Mouse (Mus musculus) midbrain, postnatal 0 days (tissue): ENCODE measurements around the gene Zic2. TPM values are rescaled to one million over a fixed set of nuclear protein-coding genes. Genes with fewer than 3 reads are reported as not detected.

ENCODE experiments used
- ATAC-seq: fragments of 200-750 bp; cut with Nextera tagmentation; 2 replicates; pipeline ENCODE4 v1.8.0; 2017; ENCODE audit warnings: moderate number of reproducible peaks, mild to moderate bottlenecking, moderate TSS enrichment, moderate library complexity; ENCODE audit not compliant: low FRiP score
- DNase-seq: peaks from one replicate; pipeline ENCODE4 v3.0.0-alpha.2; 2015; ENCODE audit warnings: low spot score
- H3K27ac ChIP-seq: fragments of 300-500 bp; sonication (generic); 2 replicates; pipeline ENCODE4 v1.5.1; 2014; ENCODE audit warnings: low read depth, mild to moderate bottlenecking, low read length, mixed read lengths
- H3K27me3 ChIP-seq: fragments of 300-500 bp; sonication (generic); 2 replicates; pipeline ENCODE4 v1.6.1; 2014; ENCODE audit warnings: low read length, control low read depth, mixed read lengths; ENCODE audit not compliant: insufficient read depth
- H3K36me3 ChIP-seq: fragments of 300-500 bp; sonication (generic); 2 replicates; pipeline ENCODE4 v1.6.1; 2014; ENCODE audit warnings: low read length, control low read depth, mixed read lengths; ENCODE audit not compliant: insufficient read depth
- H3K4me1 ChIP-seq: fragments of 300-500 bp; sonication (generic); 2 replicates; pipeline ENCODE4 v1.6.1; 2014; ENCODE audit warnings: mild to moderate bottlenecking, control low read depth, antibody characterized with exemption, low read length, mixed read lengths; ENCODE audit not compliant: insufficient read depth
- H3K4me2 ChIP-seq: fragments of 300-500 bp; sonication (generic); 2 replicates; pipeline ENCODE4 v1.6.1; 2014; ENCODE audit warnings: low read depth, mild to moderate bottlenecking, low read length, mixed read lengths; ENCODE audit not compliant: poor library complexity, severe bottlenecking
- H3K4me3 ChIP-seq: fragments of 300-500 bp; sonication (generic); 2 replicates; pipeline ENCODE4 v1.5.1; 2014; ENCODE audit warnings: low read depth, mild to moderate bottlenecking, low read length, moderate library complexity
- H3K9ac ChIP-seq: fragments of 300-500 bp; sonication (generic); replicated peaks from 2 replicates; pipeline ENCODE4 v1.6.1; 2014; ENCODE audit warnings: mild to moderate bottlenecking, low read length, moderate library complexity, mixed read lengths; ENCODE audit not compliant: poor library complexity, severe bottlenecking
- H3K9me3 ChIP-seq: fragments of 300-500 bp; sonication (generic); 2 replicates; pipeline ENCODE4 v1.6.1; 2016; ENCODE audit warnings: low read length, control low read depth
- CTCF ChIP-seq: IDR thresholded peaks from 2 replicates; pipeline ENCODE4 v1.5.1; 2016; ENCODE audit warnings: antibody characterized with exemption, mild to moderate bottlenecking
- WGBS: fragments of 180-500 bp; shearing (Covaris S2); extraction: QIAGEN DNeasy Blood & Tissue Kit; methylation state at CpG from one replicate; pipeline ENCODE4 v1.1.7; 2014; 5-methylcytosine and 5-hydroxymethylcytosine counted together
- polyA plus RNA-seq: library from polyadenylated mRNA; unstranded; fragments of >200 nt; fragmentation: Nextera tagmentation; extraction: Ambion mirVana; gene quantifications from 2 replicates; pipeline ENCODE4 v1.2.1, GENCODE M21; 2015
- total RNA-seq: library from RNA; depleted of rRNA; stranded (reverse); fragments of >200 nt; gene quantifications from 2 replicates; pipeline ENCODE4 v1.2.3, GENCODE M21; 2014

The Zic2 gene
- total and polyA plus RNA-seq, 2 experiments from 2014 or later, result 13.9 to 106 TPM

GRCm38 (mm10) chr14:122474041-122474890 is 969 bp upstream of the Zic2 start:
- H3K4me3 ChIP-seq, result peak overlapping the region; percentile 47
- TF ChIP-seq CTCF, result no peak
- H3K9ac ChIP-seq, result peak overlapping the region; percentile 26
- peaks cover 17% of the 10 kb centered on the region for H3K27me3 ChIP-seq
- 1% methylated on average over 51 of the region's 57 CpGs for WGBS
- no peaks in the 10 kb centered on the region for H3K9me3 ChIP-seq
- no peaks in the 10 kb centered on the region for H3K36me3 ChIP-seq
- ATAC-seq (peak; percentile 71), DNase-seq (peak; percentile 91)
- H3K4me1 ChIP-seq, result no peaks in the 10 kb centered on the region
- peak overlapping the region; percentile 80 for H3K27ac ChIP-seq
- peak overlapping the region; percentile 42 for H3K4me2 ChIP-seq

- ATAC-seq (no peak), DNase-seq (no peak)
- no peaks in the 10 kb centered on the region for H3K9me3 ChIP-seq
- H3K9ac ChIP-seq, result peak overlapping the region; percentile 63
- H3K36me3 ChIP-seq, result no peaks in the 10 kb centered on the region
- TF ChIP-seq CTCF, result no peak
- WGBS, result under 1% methylated on average over 56 of the region's 65 CpGs
- peaks cover 20% of the 10 kb centered on the region for H3K27me3 ChIP-seq
- peak overlapping the region; percentile 47 for H3K4me3 ChIP-seq
- peak overlapping the region; percentile 83 for H3K27ac ChIP-seq
- H3K4me1 ChIP-seq, result no peaks in the 10 kb centered on the region
- H3K4me2 ChIP-seq, result peak overlapping the region; percentile 42
These were observed 364 bp downstream of the Zic2 start for GRCm38 (mm10) chr14:122475557-122476040.

DNA sequence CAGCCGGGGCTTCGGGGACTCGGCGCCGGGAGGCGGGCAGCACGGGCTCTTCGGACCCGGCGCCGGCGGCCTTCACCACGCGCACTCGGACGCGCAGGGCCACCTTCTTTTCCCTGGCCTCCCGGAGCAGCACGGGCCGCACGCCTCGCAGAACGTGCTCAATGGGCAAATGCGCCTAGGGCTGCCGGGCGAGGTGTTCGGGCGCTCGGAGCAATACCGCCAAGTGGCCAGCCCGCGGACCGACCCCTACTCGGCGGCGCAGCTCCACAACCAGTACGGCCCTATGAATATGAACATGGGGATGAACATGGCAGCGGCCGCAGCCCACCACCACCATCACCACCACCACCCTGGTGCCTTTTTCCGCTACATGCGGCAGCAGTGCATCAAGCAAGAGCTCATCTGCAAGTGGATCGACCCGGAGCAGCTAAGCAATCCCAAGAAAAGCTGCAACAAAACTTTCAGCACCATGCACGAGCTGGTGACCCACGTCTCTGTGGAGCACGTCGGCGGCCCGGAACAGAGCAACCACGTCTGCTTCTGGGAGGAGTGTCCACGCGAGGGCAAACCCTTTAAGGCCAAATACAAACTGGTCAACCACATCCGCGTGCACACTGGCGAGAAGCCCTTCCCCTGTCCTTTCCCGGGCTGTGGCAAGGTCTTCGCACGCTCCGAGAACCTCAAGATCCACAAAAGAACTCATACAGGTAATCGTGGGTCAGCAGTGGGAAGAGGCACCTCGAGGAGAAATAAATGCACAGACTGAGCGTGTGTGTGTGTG is 996 bp downstream of the Zic2 start:
- Histone ChIP-seq H3K9me3 (no peaks in the 10 kb centered on the region), H3K36me3 (no peaks in the 10 kb centered on the region), H3K4me3 (peak overlapping the region; percentile 47), H3K4me2 (peak overlapping the region; percentile 42), H3K27me3 (peaks cover 20% of the 10 kb centered on the region), H3K4me1 (no peaks in the 10 kb centered on the region), H3K27ac (peak overlapping the region; percentile 83), H3K9ac (peak overlapping the region; percentile 63)
- WGBS, result under 1% methylated on average over 62 of the region's 62 CpGs
- no peak for TF ChIP-seq CTCF
- no peak for DNase-seq
- no peak for ATAC-seq

- no peak for TF ChIP-seq CTCF
- Histone ChIP-seq H3K9ac (peak overlapping the region; percentile 63), H3K27me3 (peaks cover 16% of the 10 kb centered on the region; the same call in 1 of the 2 replicates), H3K27ac (peak overlapping the region; percentile 83), H3K36me3 (no peaks in the 10 kb centered on the region), H3K4me2 (peak overlapping the region; percentile 42), H3K4me1 (no peaks in the 10 kb centered on the region), H3K4me3 (peak overlapping the region; percentile 47), H3K9me3 (no peaks in the 10 kb centered on the region)
- DNase-seq (no peak), ATAC-seq (no peak)
- 1% methylated on average over 18 of the region's 18 CpGs for WGBS
These were observed 1.6 kb downstream of the Zic2 start for GRCm38 (mm10) chr14:122476822-122477215.

DNA sequence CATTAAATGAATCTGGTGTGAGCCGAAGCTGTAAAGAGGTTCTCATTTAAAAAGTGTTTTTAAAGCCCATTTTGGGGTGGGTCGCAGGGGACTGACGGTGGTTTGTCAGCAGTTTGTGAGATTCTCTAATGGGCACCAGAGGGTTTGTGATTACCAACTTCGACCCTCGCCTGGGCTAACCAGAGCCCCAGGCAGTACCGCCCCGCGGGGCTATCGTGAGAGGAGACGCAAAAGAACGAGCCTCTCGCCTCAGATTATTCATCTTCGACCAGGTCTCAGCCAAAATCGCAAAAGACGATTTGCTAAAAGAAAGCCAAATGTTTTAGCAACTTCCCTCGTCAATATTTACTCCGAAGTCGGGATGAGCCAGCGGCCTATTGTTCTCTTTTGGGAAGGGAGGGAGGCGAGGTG is 2.0 kb downstream of the Zic2 start:
- H3K27ac ChIP-seq, result peak overlapping the region; percentile 83
- H3K4me3 ChIP-seq, result peak overlapping the region; percentile 47
- H3K9me3 ChIP-seq, result no peaks in the 10 kb centered on the region
- WGBS, result under 1% methylated on average over 20 of the region's 20 CpGs
- TF ChIP-seq CTCF, result no peak
- H3K4me1 ChIP-seq, result no peaks in the 10 kb centered on the region
- ATAC-seq, result no peak
- peaks cover 21% of the 10 kb centered on the region for H3K27me3 ChIP-seq
- no peaks in the 10 kb centered on the region for H3K36me3 ChIP-seq
- H3K9ac ChIP-seq, result peak overlapping the region; percentile 63
- H3K4me2 ChIP-seq, result 0 out of 2 replicates have a peak overlapping the region, but pooled peaks have one; percentile 15
- no peak for DNase-seq
